Mouse (Mus musculus) hindbrain, embryonic 12.5 days (tissue): Measurements from ENCODE around the gene Zfp36l2. TPM values are rescaled to one million over a fixed set of nuclear protein-coding genes. Genes with fewer than 3 reads are reported as not detected.

Experiments used
- ATAC-seq: fragments of 200-750 bp; cut with Nextera tagmentation; 2 replicates; pipeline ENCODE4 v1.8.0; 2017; ENCODE audit warnings: moderate TSS enrichment; ENCODE audit not compliant: low FRiP score
- H3K27ac ChIP-seq: fragments of 300-500 bp; sonication (generic); 2 replicates; pipeline ENCODE4 v1.5.1; 2016; ENCODE audit warnings: mild to moderate bottlenecking
- H3K27me3 ChIP-seq: fragments of 300-500 bp; sonication (generic); 2 replicates; pipeline ENCODE4 v1.6.1; 2016; ENCODE audit warnings: mild to moderate bottlenecking
- H3K36me3 ChIP-seq: fragments of 300-500 bp; sonication (generic); 2 replicates; pipeline ENCODE4 v1.6.1; 2016; ENCODE audit warnings: mild to moderate bottlenecking
- H3K4me1 ChIP-seq: fragments of 300-500 bp; sonication (generic); 2 replicates; pipeline ENCODE4 v1.6.1; 2016
- H3K4me2 ChIP-seq: fragments of 300-500 bp; sonication (generic); replicated peaks from 2 replicates; pipeline ENCODE4 v1.6.1; 2016; ENCODE audit warnings: mild to moderate bottlenecking
- H3K4me3 ChIP-seq: fragments of 300-500 bp; sonication (generic); 2 replicates; pipeline ENCODE4 v1.5.1; 2016; ENCODE audit warnings: mild to moderate bottlenecking
- H3K9ac ChIP-seq: fragments of 300-500 bp; sonication (generic); 2 replicates; pipeline ENCODE4 v1.6.1; 2016; ENCODE audit warnings: mild to moderate bottlenecking, moderate library complexity
- H3K9me3 ChIP-seq: fragments of 300-500 bp; sonication (generic); replicated peaks from 2 replicates; pipeline ENCODE4 v1.6.1; 2016; ENCODE audit warnings: mild to moderate bottlenecking
- WGBS: fragments of 180-500 bp; shearing (Covaris S2); methylation state at CpG from one replicate; pipeline ENCODE4 v1.1.7; 2016; 5-methylcytosine and 5-hydroxymethylcytosine counted together
- polyA plus RNA-seq: library from polyadenylated mRNA; unstranded; fragments of >200 nt; fragmentation: Nextera tagmentation; extraction: Ambion mirVana; gene quantifications from 2 replicates; pipeline ENCODE4 v1.2.1, GENCODE M21; 2016

The Zfp36l2 gene
- polyA plus RNA-seq, 1 experiment from 2014 or later = 16.1 TPM

DNA sequence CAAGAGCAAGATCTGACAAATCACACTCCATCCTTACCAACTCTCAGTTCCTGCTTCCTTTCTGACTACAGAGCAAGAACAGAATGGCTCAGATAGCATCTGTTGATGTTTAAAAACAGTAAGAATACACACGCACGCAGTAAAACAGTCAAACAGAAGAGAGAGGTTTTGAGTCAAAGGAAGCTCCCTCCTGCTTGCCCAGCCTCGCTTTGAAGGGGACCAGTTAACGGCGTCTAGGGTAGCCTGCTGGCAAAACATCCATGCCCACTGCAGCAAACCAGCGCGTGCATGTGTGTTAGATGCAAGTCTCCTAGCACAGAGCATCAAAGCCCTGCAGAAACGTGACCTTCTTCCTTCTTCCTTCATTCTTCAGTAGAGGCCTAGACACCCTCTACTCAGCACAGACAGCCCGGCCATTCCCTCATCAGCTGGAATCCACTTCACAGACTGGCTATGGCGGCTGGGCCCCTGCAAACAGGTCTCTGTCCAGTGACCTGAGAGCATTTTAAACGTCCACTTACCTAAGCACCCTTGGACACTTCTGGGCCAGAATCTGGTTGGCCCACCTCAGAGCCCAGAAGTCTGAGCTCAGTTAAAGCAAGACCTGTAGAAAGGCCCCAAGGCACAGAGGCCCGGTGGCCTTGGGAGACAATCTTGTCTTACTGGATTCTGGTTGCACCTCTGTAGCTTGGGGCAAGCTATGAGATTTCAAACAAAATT lies 24.5 kb downstream of the Zfp36l2 start:
- Histone ChIP-seq H3K36me3 (no peaks in the 10 kb centered on the region), H3K9me3 (no peaks in the 10 kb centered on the region), H3K4me3 (no peak overlapping the region), H3K9ac (no peak overlapping the region), H3K4me2 (no peak overlapping the region), H3K27ac (no peak overlapping the region), H3K4me1 (peaks cover 6% of the 10 kb centered on the region), H3K27me3 (no peaks in the 10 kb centered on the region)
- ATAC-seq = no peak
- WGBS = 87% methylated on average over 12 of the region's 12 CpGs

DNA sequence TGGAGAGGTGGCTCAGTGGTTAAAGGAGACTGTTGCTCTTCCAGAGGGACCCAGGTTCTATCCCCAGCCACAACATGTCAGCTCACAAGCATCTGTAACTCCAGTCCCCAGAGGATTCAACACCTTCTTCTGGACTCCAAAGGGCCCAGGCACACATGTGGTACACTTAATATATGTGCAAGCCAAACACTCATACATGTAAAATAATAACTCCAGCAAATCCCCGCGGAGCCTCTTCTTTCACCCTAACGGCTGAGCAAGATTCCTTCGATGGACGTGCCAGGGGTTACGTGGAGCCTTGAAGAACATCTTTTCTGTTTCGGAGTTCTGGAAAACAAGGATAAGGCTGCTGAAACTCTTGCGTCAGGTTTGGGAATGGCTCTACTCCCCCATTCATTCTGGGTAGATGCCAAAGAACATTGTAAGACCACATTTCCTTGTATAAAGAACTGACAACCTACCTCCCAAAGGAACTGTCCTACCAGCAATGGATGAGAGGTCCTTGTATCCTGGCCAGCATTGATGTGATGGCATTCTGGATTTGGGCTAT lies 25.5 kb downstream of the Zfp36l2 start:
- H3K4me2 ChIP-seq = no peak overlapping the region
- H3K9me3 ChIP-seq = no peaks in the 10 kb centered on the region
- peaks cover 6% of the 10 kb centered on the region for H3K4me1 ChIP-seq
- H3K36me3 ChIP-seq = no peaks in the 10 kb centered on the region
- WGBS = 90% methylated on average over 8 of the region's 8 CpGs
- H3K4me3 ChIP-seq = no peak overlapping the region
- H3K27ac ChIP-seq = no peak overlapping the region
- no peak overlapping the region for H3K9ac ChIP-seq
- H3K27me3 ChIP-seq = 0 out of 2 replicates have a peak, but pooled peaks cover 2% of the 10 kb centered on the region
- no peak for ATAC-seq

DNA sequence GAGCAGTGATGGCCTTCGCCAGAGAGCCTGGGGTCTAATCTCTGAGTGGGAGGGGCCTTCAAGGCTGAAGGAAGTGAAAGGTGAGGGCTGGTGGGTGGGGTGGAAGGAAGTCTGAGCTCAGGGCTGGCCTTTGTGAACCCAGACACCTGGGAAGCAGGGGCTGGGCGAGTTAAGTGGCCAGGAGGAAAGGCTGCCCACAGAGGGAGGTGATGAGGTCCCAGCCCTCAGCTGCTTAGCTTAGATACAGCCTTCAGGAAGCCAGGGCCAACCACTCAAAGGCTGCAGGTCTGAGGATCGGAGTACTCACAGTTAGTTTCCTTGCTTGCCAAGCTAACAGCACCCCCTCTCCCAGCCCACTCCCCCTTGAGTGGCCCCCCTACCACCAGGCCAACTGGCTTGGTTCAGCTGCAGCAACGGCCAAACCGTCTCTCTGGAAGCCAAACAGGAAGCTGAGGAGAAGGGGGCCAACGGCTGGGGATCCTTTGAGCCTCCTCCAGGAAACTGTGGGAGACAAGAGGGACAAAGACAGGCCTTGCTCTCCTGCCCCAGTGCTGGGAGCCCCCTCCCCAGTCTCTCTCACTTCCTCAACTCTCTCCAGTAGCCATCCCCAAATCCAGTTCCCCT lies 26.4 kb downstream of the Zfp36l2 start:
- H3K27me3 ChIP-seq = 0 out of 2 replicates have a peak, but pooled peaks cover 2% of the 10 kb centered on the region
- H3K4me1 ChIP-seq = peaks cover 6% of the 10 kb centered on the region
- no peaks in the 10 kb centered on the region for H3K36me3 ChIP-seq
- 48% methylated on average over 6 of the region's 6 CpGs for WGBS
- no peaks in the 10 kb centered on the region for H3K9me3 ChIP-seq
- no peak overlapping the region for H3K4me2 ChIP-seq
- no peak overlapping the region for H3K27ac ChIP-seq
- no peak for ATAC-seq
- H3K4me3 ChIP-seq = no peak overlapping the region
- no peak overlapping the region for H3K9ac ChIP-seq

DNA sequence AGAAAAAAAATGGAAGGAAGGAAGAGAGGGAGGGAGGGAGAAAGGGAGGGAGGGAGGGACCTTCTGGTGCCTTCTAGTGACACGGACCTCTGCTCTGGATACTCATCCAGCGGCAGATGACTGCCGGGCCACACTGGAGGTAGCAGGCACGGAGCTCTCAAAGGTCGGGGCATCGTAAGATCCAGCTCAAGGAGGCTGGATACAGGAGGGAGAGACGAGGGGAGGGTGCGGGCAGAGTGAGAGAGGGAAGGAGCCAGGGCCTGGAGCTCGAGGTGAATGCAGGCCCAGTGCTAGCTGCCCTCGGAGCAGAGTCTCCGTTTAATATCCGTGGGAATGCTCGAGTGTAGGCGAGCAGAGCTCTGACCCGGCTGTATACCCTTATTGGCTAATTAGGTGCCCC lies 28.9 kb downstream of the Zfp36l2 start:
- 62% methylated on average over 15 of the region's 15 CpGs for WGBS
- H3K4me2 ChIP-seq = no peak overlapping the region
- H3K27me3 ChIP-seq = peaks cover 8% of the 10 kb centered on the region; the same call in 1 of the 2 replicates
- H3K9me3 ChIP-seq = no peaks in the 10 kb centered on the region
- no peak overlapping the region for H3K27ac ChIP-seq
- H3K4me3 ChIP-seq = no peak overlapping the region
- no peak overlapping the region for H3K9ac ChIP-seq
- H3K4me1 ChIP-seq = peaks cover 10% of the 10 kb centered on the region
- no peak for ATAC-seq
- no peaks in the 10 kb centered on the region for H3K36me3 ChIP-seq

DNA sequence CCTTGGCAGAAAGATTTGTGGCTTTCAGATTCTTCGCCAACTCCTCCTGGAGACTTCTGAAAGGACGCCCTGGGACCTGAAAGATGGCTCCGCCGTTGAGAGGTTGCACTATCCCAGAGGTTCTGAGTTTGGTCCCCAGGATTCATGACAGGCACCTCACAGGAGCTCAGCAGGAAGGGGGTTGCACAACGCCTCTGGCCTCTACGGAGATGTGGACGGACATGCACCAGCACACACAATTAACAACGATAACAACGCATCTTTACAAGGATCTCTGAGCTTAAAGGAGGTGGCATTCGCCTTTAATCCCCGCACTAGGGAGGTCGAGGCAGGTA lies 29.3 kb downstream of the Zfp36l2 start:
- WGBS = 85% methylated on average over 12 of the region's 12 CpGs
- H3K4me1 ChIP-seq = peaks cover 10% of the 10 kb centered on the region
- H3K36me3 ChIP-seq = no peaks in the 10 kb centered on the region
- peaks cover 8% of the 10 kb centered on the region; the same call in 1 of the 2 replicates for H3K27me3 ChIP-seq
- no peak overlapping the region for H3K4me2 ChIP-seq
- no peak overlapping the region for H3K27ac ChIP-seq
- no peaks in the 10 kb centered on the region for H3K9me3 ChIP-seq
- H3K4me3 ChIP-seq = no peak overlapping the region
- H3K9ac ChIP-seq = no peak overlapping the region
- ATAC-seq = no peak

DNA sequence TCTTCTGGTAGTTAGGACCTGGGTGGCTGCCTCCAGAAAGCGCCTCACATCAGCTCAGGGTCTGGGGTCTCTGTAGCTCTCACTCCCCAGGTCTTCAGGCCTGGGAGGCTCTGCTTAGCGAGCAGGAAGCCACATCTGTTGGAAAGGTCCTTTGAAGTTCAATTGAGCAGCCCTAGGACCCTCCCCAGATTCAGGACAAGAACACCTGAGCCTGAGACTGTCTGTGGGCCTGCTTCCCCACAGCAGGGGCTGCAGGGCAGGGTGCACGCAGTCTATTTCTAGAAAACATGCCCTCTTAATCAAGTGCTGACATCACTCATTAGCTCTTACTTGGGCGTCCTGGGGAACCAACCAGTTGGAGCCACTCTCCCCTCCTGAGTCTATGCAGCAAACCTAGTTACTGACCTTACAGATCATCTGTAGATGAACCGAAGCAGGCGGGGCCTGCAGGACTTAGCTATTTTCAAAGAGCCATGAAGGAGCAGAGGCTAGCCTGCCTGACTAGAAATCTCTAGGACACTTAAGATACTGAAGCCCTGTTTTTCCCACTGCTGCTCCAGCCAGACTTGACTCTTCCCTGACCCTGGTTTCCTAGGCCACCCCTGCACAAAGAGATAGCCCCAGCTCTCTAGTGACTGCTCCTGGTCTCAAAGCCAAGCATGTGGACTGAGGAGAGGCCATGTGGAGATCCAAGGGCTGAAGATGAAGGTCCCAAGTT lies 29.8 kb downstream of the Zfp36l2 start:
- WGBS = 62% methylated on average over 6 of the region's 6 CpGs
- Histone ChIP-seq H3K36me3 (no peaks in the 10 kb centered on the region), H3K4me1 (peaks cover 10% of the 10 kb centered on the region), H3K27me3 (peaks cover 8% of the 10 kb centered on the region; the same call in 1 of the 2 replicates), H3K9ac (no peak overlapping the region), H3K4me3 (no peak overlapping the region), H3K4me2 (no peak overlapping the region), H3K9me3 (no peaks in the 10 kb centered on the region), H3K27ac (no peak overlapping the region)
- ATAC-seq = no peak

DNA sequence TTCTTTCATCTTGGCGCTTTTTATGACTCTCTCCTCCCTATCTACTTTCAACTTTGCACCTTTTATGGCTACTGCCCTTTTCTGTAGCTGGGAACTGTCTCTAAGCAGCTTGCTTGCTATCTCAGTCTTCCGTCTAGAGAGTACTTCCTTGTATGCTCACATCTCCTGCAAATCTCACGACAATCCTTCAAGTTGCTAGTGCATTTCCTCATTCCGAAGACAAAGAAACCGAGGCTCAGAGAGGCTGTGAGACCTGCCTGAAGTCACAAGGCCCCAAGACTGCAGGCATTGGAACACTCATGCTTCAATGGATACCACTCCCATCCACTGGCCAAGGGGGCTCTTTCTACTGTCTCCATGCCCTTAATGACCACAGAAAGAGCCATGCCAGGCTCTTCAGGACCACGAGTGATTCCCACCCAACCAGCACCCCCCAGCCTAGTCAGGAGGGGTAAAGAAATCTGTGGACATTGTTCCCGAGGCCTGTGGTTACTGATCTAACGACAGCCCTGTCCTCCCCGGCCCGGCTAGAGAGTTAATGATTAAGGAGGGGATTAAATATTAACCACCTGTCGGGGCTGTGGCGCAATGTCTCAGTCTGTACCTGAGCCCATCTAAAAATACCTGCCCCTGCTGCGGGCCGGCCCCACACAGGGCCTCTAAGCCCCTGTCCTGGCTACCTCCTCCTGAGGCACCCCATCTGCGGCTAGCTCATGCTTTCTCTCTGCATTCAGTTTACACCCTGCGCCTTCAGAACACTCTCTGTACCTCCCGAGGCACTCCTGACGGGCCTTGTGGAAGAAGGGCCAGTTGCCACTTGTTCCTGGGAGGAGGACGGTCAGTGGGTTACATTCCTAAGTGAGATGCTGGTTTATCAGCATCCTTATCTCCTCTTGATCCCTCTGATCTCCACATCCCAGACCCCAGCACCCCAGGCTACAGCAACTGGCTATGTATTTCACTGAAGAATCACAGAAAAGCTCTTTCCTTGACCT lies 30.7 kb downstream of the Zfp36l2 start:
- 36% methylated on average over 19 of the region's 19 CpGs for WGBS
- no peak for ATAC-seq
- no peak overlapping the region for H3K27ac ChIP-seq

DNA sequence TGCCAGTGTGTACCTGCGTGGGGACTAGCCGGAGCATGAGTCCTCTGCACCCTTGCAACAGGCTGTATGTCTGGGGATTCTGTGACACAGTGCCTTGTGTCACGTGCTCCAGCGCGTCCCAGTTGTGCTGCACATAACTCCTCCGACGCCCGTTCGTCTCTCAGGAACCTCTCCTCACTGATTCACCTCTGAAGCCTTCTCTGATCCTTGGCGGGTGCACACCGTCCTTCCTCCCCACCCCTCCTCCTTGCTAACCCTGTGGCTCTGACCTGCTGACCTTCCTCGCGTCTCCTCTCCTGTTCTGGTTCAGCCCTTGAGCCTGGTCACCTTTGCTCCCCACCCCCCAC lies 31.5 kb downstream of the Zfp36l2 start:
- peaks cover 5% of the 10 kb centered on the region for H3K4me1 ChIP-seq
- 47% methylated on average over 13 of the region's 13 CpGs for WGBS
- H3K27ac ChIP-seq = no peak overlapping the region
- no peaks in the 10 kb centered on the region for H3K9me3 ChIP-seq
- H3K4me3 ChIP-seq = no peak overlapping the region
- no peak overlapping the region for H3K9ac ChIP-seq
- no peaks in the 10 kb centered on the region for H3K36me3 ChIP-seq
- H3K4me2 ChIP-seq = no peak overlapping the region
- H3K27me3 ChIP-seq = peaks cover 8% of the 10 kb centered on the region; the same call in 1 of the 2 replicates
- ATAC-seq = no peak

More for the DNA sequence above, 30.7 kb downstream of the Zfp36l2 start:
- Histone ChIP-seq H3K4me1 (peaks cover 10% of the 10 kb centered on the region), H3K9ac (no peak overlapping the region), H3K4me3 (no peak overlapping the region), H3K4me2 (no peak overlapping the region), H3K9me3 (no peaks in the 10 kb centered on the region), H3K27me3 (peaks cover 8% of the 10 kb centered on the region; the same call in 1 of the 2 replicates), H3K36me3 (no peaks in the 10 kb centered on the region)

DNA sequence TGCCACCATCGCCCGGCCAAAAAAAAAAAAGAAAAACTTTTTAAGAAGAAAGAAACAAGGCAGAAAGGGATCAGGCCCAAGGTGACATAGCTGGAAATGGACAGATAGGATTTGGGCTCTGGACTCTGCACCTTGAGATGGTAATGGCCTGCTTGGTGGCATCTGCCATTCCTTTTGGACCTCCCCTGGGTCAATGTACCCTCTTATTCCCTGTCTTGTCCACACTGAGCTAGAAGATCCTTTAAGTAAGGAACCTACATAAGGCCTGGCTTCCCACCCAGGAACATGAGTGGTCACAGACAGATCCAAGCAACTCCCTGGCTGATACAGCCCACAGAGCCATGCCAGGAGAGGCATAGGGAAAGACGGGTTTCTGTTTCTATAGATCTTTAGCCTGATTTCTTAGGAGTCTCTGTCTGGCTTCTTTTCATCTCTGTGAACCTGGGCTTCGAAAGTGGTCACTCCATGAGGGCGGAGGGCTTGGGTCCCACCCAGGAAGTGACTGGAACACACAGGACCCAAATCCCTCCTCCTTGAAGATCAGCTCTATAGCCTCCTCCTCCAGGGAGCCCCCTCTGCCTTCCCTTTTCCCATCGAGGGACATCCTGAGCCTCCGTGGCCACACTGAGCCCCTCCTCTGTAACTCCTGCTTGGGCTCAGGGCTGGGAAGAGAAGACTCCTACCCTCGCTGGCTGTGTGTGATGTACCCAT lies 32.1 kb downstream of the Zfp36l2 start:
- Histone ChIP-seq H3K36me3 (no peaks in the 10 kb centered on the region), H3K27ac (no peak overlapping the region), H3K4me3 (no peak overlapping the region), H3K4me1 (0 out of 2 replicates have a peak, but pooled peaks cover 4% of the 10 kb centered on the region), H3K9ac (no peak overlapping the region), H3K4me2 (no peak overlapping the region), H3K27me3 (peaks cover 8% of the 10 kb centered on the region; the same call in 1 of the 2 replicates), H3K9me3 (no peaks in the 10 kb centered on the region)
- 83% methylated on average over 8 of the region's 8 CpGs for WGBS
- no peak for ATAC-seq

DNA sequence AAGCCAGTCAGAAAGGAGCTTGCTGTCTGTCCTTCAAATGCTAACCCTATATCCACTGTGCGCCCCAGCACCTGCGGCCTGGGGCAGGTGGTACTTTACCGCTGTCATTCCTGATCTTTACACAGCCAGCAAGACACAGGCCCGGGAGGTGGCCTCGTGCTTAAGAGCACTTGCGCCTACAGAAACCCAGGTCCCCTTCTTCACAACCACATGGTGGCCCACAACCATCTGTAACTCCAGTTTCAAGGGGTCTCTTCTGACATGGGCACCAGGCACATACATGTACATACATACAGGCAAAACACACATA lies 32.8 kb downstream of the Zfp36l2 start:
- H3K4me2 ChIP-seq = no peak overlapping the region
- WGBS = 87% methylated on average over 6 of the region's 6 CpGs
- no peak overlapping the region for H3K9ac ChIP-seq
- H3K4me1 ChIP-seq = 0 out of 2 replicates have a peak, but pooled peaks cover 4% of the 10 kb centered on the region
- H3K9me3 ChIP-seq = no peaks in the 10 kb centered on the region
- H3K27me3 ChIP-seq = peaks cover 8% of the 10 kb centered on the region; the same call in 1 of the 2 replicates
- H3K36me3 ChIP-seq = no peaks in the 10 kb centered on the region
- no peak overlapping the region for H3K4me3 ChIP-seq
- ATAC-seq = no peak
- no peak overlapping the region for H3K27ac ChIP-seq
